Mouse (Mus musculus) heart, postnatal 0 days (tissue): ENCODE data around the gene Dnah17. TPM values are rescaled to one million over a fixed set of nuclear protein-coding genes. Genes with fewer than 3 reads are reported as not detected.

Experiments
- ATAC-seq: fragments of 200-750 bp; cut with Nextera tagmentation; 2 replicates; pipeline ENCODE4 v1.8.0; 2017; ENCODE audit warnings: low read depth, moderate number of reproducible peaks, moderate library complexity; ENCODE audit not compliant: insufficient read depth
- DNase-seq: peaks from one replicate; pipeline ENCODE4 v3.0.0-alpha.2; 2016; ENCODE audit warnings: low spot score
- H3K27ac ChIP-seq: fragments of 300-500 bp; sonication (generic); 2 replicates; pipeline ENCODE4 v1.5.1; 2014; ENCODE audit warnings: low read depth, mild to moderate bottlenecking
- H3K27me3 ChIP-seq: fragments of 300-500 bp; sonication (generic); 2 replicates; pipeline ENCODE4 v1.6.1; 2014; ENCODE audit warnings: low read length, mixed read lengths; ENCODE audit not compliant: control insufficient read depth, insufficient read depth
- H3K36me3 ChIP-seq: fragments of 300-500 bp; sonication (generic); replicated peaks from 2 replicates; pipeline ENCODE4 v1.6.1; 2014; ENCODE audit warnings: low read length, mixed read lengths; ENCODE audit not compliant: control insufficient read depth, insufficient read depth
- H3K4me1 ChIP-seq: fragments of 300-500 bp; sonication (generic); 2 replicates; pipeline ENCODE4 v1.6.1; 2014; ENCODE audit warnings: antibody characterized with exemption; ENCODE audit not compliant: control insufficient read depth, insufficient read depth
- H3K4me2 ChIP-seq: fragments of 300-500 bp; sonication (generic); 2 replicates; pipeline ENCODE4 v1.6.1; 2014; ENCODE audit warnings: low read depth, mild to moderate bottlenecking, low read length, moderate library complexity
- H3K4me3 ChIP-seq: fragments of 300-500 bp; sonication (generic); 2 replicates; pipeline ENCODE4 v1.5.1; 2014; ENCODE audit warnings: low read depth, low read length
- H3K9ac ChIP-seq: fragments of 300-500 bp; sonication (generic); replicated peaks from 2 replicates; pipeline ENCODE4 v1.6.1; 2014; ENCODE audit warnings: low read depth, low read length, mixed read lengths
- H3K9me3 ChIP-seq: fragments of 300-500 bp; sonication (generic); replicated peaks from 2 replicates; pipeline ENCODE4 v1.6.1; 2016; ENCODE audit warnings: low read length; ENCODE audit not compliant: control insufficient read depth
- CTCF ChIP-seq: IDR thresholded peaks from 2 replicates; pipeline ENCODE4 v1.5.1; 2016; ENCODE audit warnings: antibody characterized with exemption, control low read depth, low read depth
- EP300 ChIP-seq: IDR thresholded peaks from 2 replicates; pipeline ENCODE4 v1.6.1; 2016; ENCODE audit warnings: antibody characterized with exemption, low read depth
- WGBS: fragments of 180-500 bp; shearing (Covaris S2); extraction: QIAGEN DNeasy Blood & Tissue Kit; methylation state at CpG from one replicate; pipeline ENCODE4 v1.1.7; 2014; 5-methylcytosine and 5-hydroxymethylcytosine counted together
- polyA plus RNA-seq: library from polyadenylated mRNA; unstranded; fragments of >200 nt; fragmentation: Nextera tagmentation; extraction: Ambion mirVana; gene quantifications from 2 replicates; pipeline ENCODE4 v1.2.1, GENCODE M21; 2015
- total RNA-seq: library from RNA; depleted of rRNA; stranded (reverse); fragments of >200 nt; gene quantifications from 2 replicates; pipeline ENCODE4 v1.2.3, GENCODE M21; 2014; ENCODE audit warnings: low replicate concordance

The Dnah17 gene
- total and polyA plus RNA-seq, 2 experiments from 2014 or later: 0.04 TPM; not detected in 1

DNA sequence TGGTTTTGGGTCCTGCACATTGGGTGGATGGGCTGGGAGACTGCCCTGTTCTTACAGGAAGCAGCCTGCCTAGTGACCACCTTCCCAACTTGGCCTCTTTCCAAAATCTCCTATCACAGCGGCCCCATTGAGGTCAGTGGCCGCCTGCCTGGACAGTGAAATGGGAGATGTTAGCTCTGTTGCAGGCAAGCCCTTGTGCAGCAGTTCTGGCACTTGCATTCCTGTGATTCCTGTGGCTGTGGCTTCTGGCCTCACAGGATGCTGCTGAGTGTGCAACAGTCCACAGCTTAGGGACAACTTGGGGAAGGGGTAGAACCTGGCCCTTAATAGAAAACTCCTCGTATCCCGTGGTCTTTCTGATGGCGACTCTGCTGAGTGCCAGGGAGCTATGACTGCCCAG is 126.7 kb downstream of the Dnah17 start:
- Histone ChIP-seq H3K4me2 (no peak overlapping the region), H3K27me3 (no peaks in the 10 kb centered on the region), H3K27ac (no peak overlapping the region), H3K4me1 (peaks cover 39% of the 10 kb centered on the region), H3K36me3 (peaks cover 61% of the 10 kb centered on the region), H3K4me3 (no peak overlapping the region), H3K9ac (no peak overlapping the region), H3K9me3 (no peaks in the 10 kb centered on the region)
- TF ChIP-seq CTCF: no peak
- TF ChIP-seq EP300: no peak
- DNase-seq (no peak), ATAC-seq (no peak)
- 23% methylated on average over 5 of the region's 5 CpGs for WGBS

DNA sequence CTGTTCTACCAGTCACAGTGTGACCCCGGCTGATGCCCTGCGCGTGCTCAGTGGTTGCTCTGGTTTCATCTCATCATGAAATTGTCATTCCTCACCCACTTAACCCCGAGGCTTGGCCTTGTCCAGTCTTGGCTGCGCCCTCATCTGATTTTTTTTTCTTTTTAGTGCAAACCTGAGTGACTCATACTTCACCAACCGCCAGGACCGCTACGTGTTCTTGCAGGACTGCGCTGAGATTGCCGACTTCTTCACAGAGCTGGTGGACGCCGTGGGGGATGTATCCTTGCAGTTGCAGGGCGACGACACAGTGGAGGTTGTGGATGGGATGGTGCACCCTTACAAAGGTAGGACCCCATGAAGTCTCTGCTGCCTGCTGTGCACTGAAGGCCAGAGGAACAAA is 127.3 kb downstream of the Dnah17 start:
- Histone ChIP-seq H3K27ac (no peak overlapping the region), H3K4me1 (peaks cover 33% of the 10 kb centered on the region), H3K9me3 (no peaks in the 10 kb centered on the region), H3K4me3 (no peak overlapping the region), H3K27me3 (no peaks in the 10 kb centered on the region), H3K36me3 (peaks cover 61% of the 10 kb centered on the region), H3K9ac (no peak overlapping the region), H3K4me2 (no peak overlapping the region)
- DNase-seq (no peak), ATAC-seq (no peak)
- 77% methylated on average over 14 of the region's 14 CpGs for WGBS
- TF ChIP-seq CTCF (no peak), EP300 (no peak)

DNA sequence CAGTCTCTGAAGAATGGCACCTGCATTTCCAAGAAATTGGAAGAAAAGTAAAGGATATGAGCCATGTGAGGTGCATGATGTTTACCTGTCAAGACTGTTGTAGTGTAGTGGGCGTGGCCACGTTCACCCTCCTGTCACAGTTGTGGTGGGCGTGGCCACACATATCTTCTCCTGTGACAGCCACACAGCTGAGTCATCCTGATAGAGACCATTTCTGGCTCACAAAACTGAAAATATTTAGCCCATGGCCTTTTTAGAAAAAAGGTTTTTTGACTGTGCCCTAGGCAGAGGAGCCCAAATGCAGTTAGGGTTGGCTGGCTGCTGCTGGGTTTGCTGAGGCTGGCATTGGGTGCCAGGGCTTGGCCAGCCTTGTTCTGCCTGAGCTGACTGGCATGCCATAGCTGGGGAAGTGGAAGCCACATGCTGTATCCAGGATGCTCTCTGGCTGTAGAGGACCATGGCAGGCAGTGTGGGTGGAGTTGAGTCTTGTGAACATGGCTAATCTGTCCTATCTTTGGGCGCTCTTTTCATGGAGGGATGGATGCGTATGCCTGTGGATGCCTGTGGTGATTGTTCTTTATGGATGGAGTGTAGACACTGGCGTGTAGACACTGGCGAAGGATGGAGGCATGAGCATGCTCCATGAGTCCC is 129.7 kb downstream of the Dnah17 start:
- WGBS: 80% methylated on average over 7 of the region's 7 CpGs
- Histone ChIP-seq H3K9me3 (no peaks in the 10 kb centered on the region), H3K4me2 (no peak overlapping the region), H3K9ac (no peak overlapping the region), H3K4me3 (no peak overlapping the region), H3K27ac (no peak overlapping the region; the same call in 1 of the 2 replicates), H3K4me1 (peaks cover 24% of the 10 kb centered on the region; the same call in 1 of the 2 replicates), H3K27me3 (no peaks in the 10 kb centered on the region), H3K36me3 (peaks cover 49% of the 10 kb centered on the region)
- ATAC-seq (no peak), DNase-seq (no peak)
- TF ChIP-seq CTCF (no peak), EP300 (no peak)

DNA sequence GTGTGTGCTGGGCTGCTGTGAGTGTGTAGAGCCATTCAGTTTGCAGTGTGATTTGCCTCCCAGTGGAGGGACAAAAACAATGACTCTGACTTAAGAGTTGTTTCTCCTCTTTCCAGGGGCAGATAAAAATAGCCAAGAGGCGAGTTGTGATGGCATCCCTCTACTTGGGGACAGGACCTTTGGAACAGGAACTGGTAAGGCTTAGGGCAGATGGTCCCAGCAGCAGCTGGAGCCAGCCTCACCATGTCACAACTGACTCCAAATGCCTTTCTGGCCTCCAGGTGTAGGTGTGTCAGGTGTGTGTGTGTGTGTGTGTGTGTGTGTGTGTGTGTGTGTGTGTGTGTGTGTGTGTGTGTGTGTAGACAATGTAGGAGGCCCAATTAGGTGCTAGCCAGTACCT is 130.4 kb downstream of the Dnah17 start:
- Histone ChIP-seq H3K9me3 (no peaks in the 10 kb centered on the region), H3K9ac (no peak overlapping the region), H3K27ac (peak overlapping the region; percentile 53), H3K4me2 (no peak overlapping the region), H3K27me3 (no peaks in the 10 kb centered on the region), H3K4me3 (no peak overlapping the region), H3K4me1 (peaks cover 29% of the 10 kb centered on the region), H3K36me3 (peaks cover 43% of the 10 kb centered on the region)
- TF ChIP-seq EP300 (no peak), CTCF (no peak)
- WGBS: 17% methylated on average over 1 of the region's 1 CpGs
- 0 out of 2 replicates have a peak, but pooled peaks have one; percentile 42 for ATAC-seq
- peak; percentile 43 for DNase-seq

DNA sequence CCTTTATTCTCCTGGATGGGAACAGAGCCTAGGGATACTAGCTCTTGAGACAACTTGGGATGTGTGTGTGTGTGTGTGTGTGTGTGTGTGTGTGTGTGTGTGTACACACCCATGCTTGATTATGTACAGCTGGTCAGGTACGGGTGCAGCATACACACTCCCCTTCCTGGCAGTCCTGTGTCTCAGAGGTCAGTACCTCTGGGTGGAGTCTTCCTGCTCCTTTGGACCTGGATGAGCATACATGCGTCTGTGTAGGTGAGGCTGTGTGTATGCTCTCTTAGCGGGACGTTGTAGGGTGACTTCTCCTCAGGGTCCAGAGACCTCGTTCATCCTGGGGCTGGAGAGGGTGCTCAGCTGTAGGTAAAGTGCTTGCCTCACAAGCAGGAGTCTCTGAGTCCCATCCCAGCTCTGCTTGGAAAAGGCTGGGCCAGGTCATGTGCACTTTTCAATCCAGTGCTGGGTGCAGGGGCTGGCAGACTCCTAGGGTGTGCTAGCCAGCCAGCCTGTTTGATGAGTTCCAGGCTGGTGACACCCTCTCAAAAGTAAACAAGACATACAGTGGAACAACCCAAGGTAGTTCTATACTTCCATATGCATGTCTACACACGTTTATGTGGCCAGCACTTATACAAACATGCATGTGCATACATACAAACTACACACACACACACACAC is 131.0 kb downstream of the Dnah17 start:
- no peak overlapping the region; the same call in 1 of the 2 replicates for H3K9ac ChIP-seq

More for the DNA sequence above, 131.0 kb downstream of the Dnah17 start:
- no peak for TF ChIP-seq EP300
- no peak for TF ChIP-seq CTCF
- Histone ChIP-seq H3K27ac (peak overlapping the region; percentile 53), H3K4me1 (peaks cover 36% of the 10 kb centered on the region), H3K4me2 (no peak overlapping the region), H3K27me3 (no peaks in the 10 kb centered on the region), H3K9me3 (no peaks in the 10 kb centered on the region), H3K36me3 (peaks cover 36% of the 10 kb centered on the region), H3K4me3 (no peak overlapping the region)
- no peak for DNase-seq
- WGBS: 66% methylated on average over 6 of the region's 6 CpGs
- peak; percentile 37 for ATAC-seq
